Mouse (Mus musculus) activated CD4-positive, CD25-positive, alpha-beta regulatory T cell (primary cell): ENCODE results near the gene 4930524N10Rik. TPM values are rescaled to one million over a fixed set of nuclear protein-coding genes. Genes with fewer than 3 reads are reported as not detected.

Experiments
- polyA plus RNA-seq, 2 experiments: library from polyadenylated mRNA; unstranded; fragments of 100-300 nt; shearing (Covaris generic); gene quantifications; one replicate each; pipeline ENCODE4 v1.2.1; 2017

The 4930524N10Rik gene
- polyA plus RNA-seq, result not detected

GRCm38 (mm10) chrX:154343292-154343691 is at the start of gene 4930524N10Rik:
4930524N10Rik (minus strand) TSS chrX:154343392.

Other genes starting within 250 kb of the 4930524N10Rik start
- not detected for gene Gm15140, start 222.7 kb downstream of the 4930524N10Rik start, polyA plus RNA-seq
- under 1 TPM in 1 of 2 experiments, not detected in 1; 0.18 TPM for gene Samt4, start 138.6 kb upstream of the 4930524N10Rik start, polyA plus RNA-seq
- gene Samt2, start 236.0 kb upstream of the 4930524N10Rik start, polyA plus RNA-seq, result not detected